Mouse (Mus musculus) hematopoietic multipotent progenitor cell, adult 10-12 weeks (in vitro differentiated cells): ENCODE results near the gene Ccdc59. TPM values are rescaled to one million over a fixed set of nuclear protein-coding genes. Genes with fewer than 3 reads are reported as not detected.

ENCODE experiments used
- polyA plus RNA-seq: library from polyadenylated mRNA; stranded (reverse); fragments of >175 nt; gene quantifications from 2 replicates; pipeline ENCODE4 v1.2.3, GENCODE M21; 2012; ENCODE audit warnings: low replicate concordance

The Ccdc59 gene
- 10.6 and 13.3 TPM in 2 replicates for polyA plus RNA-seq

GRCm38 (mm10) chr10:105840928-105841888 lies at the start of gene Ccdc59, which contains the start of gene Mettl25:
Ccdc59 (plus strand) TSS chr10:105841067.
Mettl25 (minus strand) TSS chr10:105841380.

Other genes starting within 250 kb of the Ccdc59 start
- gene Mettl25, start 313 bp downstream of the Ccdc59 start, polyA plus RNA-seq: 3.1 and 5.8 TPM in 2 replicates